Mouse (Mus musculus) megakaryocyte, embryonic 14.5 days (primary cell): Measurements from ENCODE around the gene Bcas2.

Source experiments
- FLI1 ChIP-seq: IDR thresholded peaks from 2 replicates; pipeline ENCODE4 v1.6.1; 2012; ENCODE audit warnings: low read length, inconsistent platforms, mixed read lengths
- GATA1 ChIP-seq: IDR thresholded peaks from 3 replicates; pipeline ENCODE4 v1.6.1; 2012; ENCODE audit warnings: mixed read lengths, low read length, inconsistent platforms, borderline replicate concordance

DNA sequence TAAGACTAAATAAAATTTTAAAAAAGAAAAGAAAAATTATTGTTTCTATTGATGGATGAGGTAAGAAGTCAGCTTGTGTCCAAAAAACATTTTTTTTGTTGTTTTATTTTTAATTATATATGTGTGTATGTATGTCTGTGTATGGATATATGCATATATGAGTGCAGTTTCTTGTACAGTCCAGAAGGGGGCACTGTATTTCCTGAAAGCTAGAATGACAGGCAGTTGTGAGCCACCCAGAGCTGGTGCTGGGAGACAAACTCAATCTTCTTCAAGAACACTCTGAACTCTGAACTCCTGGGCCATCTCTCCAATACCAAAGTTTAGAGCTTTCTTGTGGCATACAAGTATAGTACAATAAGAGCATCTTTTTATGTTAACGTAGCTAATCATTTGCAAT lies 32.1 kb downstream of the Bcas2 start:
- TF ChIP-seq GATA1 (no peak), FLI1 (no peak)
